Mouse (Mus musculus) CH12.LX (cell line): ENCODE measurements around the gene Plce1.

Source experiments
- CHD2 ChIP-seq: IDR thresholded peaks from 2 replicates; pipeline ENCODE4 v1.6.1; 2011; ENCODE audit warnings: low read length, improper control_type of control experiment
- CTCF ChIP-seq, 2 experiments: IDR thresholded peaks in 1 of 2; conservative IDR thresholded peaks in 1 of 2; 2 replicates each; pipeline ENCODE4 v1.5.1; 2011 to 2012; ENCODE audit warnings: low read depth in 2 of 2, low read length in 2 of 2, improper control_type of control experiment in 1 of 2, inconsistent platforms in 1 of 2, mild to moderate bottlenecking in 1 of 2, moderate library complexity in 1 of 2
- ELF1 ChIP-seq: IDR thresholded peaks from 2 replicates; pipeline ENCODE4 v1.6.1; 2014; ENCODE audit warnings: low read depth, mild to moderate bottlenecking, inconsistent platforms, low read length, improper control_type of control experiment
- ETS1 ChIP-seq: conservative IDR thresholded peaks from 2 replicates; pipeline ENCODE4 v1.6.1; 2012; ENCODE audit warnings: low read depth, mild to moderate bottlenecking, inconsistent platforms, low read length, improper control_type of control experiment, moderate library complexity
- MAZ ChIP-seq: IDR thresholded peaks from 2 replicates; pipeline ENCODE4 v1.6.1; 2012; ENCODE audit warnings: low read depth, mild to moderate bottlenecking, inconsistent platforms, low read length, improper control_type of control experiment, moderate library complexity
- POLR2A ChIP-seq: IDR thresholded peaks from 2 replicates; pipeline ENCODE4 v1.6.1; 2011; ENCODE audit warnings: low read depth, mild to moderate bottlenecking, improper control_type of control experiment, low read length
- SIN3A ChIP-seq: IDR thresholded peaks from 2 replicates; pipeline ENCODE4 v1.6.1; 2012; ENCODE audit warnings: low read length, improper control_type of control experiment, inconsistent platforms
- SMC3 ChIP-seq: IDR thresholded peaks from 2 replicates; pipeline ENCODE4 v1.6.1; 2011; ENCODE audit warnings: low read depth, low read length, improper control_type of control experiment
- TCF12 ChIP-seq: IDR thresholded peaks from 2 replicates; pipeline ENCODE4 v1.6.1; 2014; ENCODE audit warnings: low read depth, mild to moderate bottlenecking, inconsistent platforms, low read length, improper control_type of control experiment
- UBTF ChIP-seq: IDR thresholded peaks from 2 replicates; pipeline ENCODE4 v1.6.1; 2012; ENCODE audit warnings: low read depth, mild to moderate bottlenecking, inconsistent platforms, low read length, improper control_type of control experiment, moderate library complexity

- TF ChIP-seq CHD2 (no peak), SIN3A (no peak), MAZ (no peak), UBTF (no peak), TCF12 (no peak), POLR2A (no peak), ELF1 (no peak), SMC3 (no peak), CTCF (conservative IDR thresholded peaks at IDR 0.05 in 1 of 2, IDR thresholded peaks at IDR 0.05 in 1 of 2; ENCODE audit: low read depth in 2 of 2, low read length in 2 of 2) (no peak), ETS1 (no peak)
Measured at GRCm38 (mm10) chr19:38704742-38705141, 223.8 kb downstream of the Plce1 start.
